Mouse (Mus musculus) midbrain, embryonic 13.5 days (tissue): ENCODE results near the gene Lrrc75b. TPM values are rescaled to one million over a fixed set of nuclear protein-coding genes. Genes with fewer than 3 reads are reported as not detected.
"Not testable (repeated sequence)": the region's sequence is repeated elsewhere in the genome, so short reads cannot be mapped to it uniquely, and the experiment has no call there.

Experiments
- ATAC-seq: fragments of 200-750 bp; cut with Nextera tagmentation; 2 replicates; pipeline ENCODE4 v1.8.0; 2017; ENCODE audit warnings: mild to moderate bottlenecking, moderate TSS enrichment, moderate library complexity
- H3K27ac ChIP-seq: fragments of 300-500 bp; sonication (generic); 2 replicates; pipeline ENCODE4 v1.5.1; 2015; ENCODE audit warnings: inconsistent platforms, mild to moderate bottlenecking, moderate library complexity
- H3K27me3 ChIP-seq: fragments of 300-500 bp; sonication (generic); 2 replicates; pipeline ENCODE4 v1.6.1; 2015; ENCODE audit warnings: mild to moderate bottlenecking, inconsistent platforms
- H3K36me3 ChIP-seq: fragments of 300-500 bp; sonication (generic); 2 replicates; pipeline ENCODE4 v1.6.1; 2015; ENCODE audit warnings: mild to moderate bottlenecking, inconsistent platforms
- H3K4me1 ChIP-seq: fragments of 300-500 bp; sonication (generic); replicated peaks from 2 replicates; pipeline ENCODE4 v1.6.1; 2015; ENCODE audit warnings: inconsistent platforms
- H3K4me2 ChIP-seq: fragments of 300-500 bp; sonication (generic); replicated peaks from 2 replicates; pipeline ENCODE4 v1.6.1; 2015; ENCODE audit warnings: moderate library complexity, mild to moderate bottlenecking, inconsistent platforms
- H3K4me3 ChIP-seq: fragments of 300-500 bp; sonication (generic); replicated peaks from 2 replicates; pipeline ENCODE4 v1.5.1; 2015; ENCODE audit warnings: mild to moderate bottlenecking, inconsistent platforms
- H3K9ac ChIP-seq: fragments of 300-500 bp; sonication (generic); replicated peaks from 2 replicates; pipeline ENCODE4 v1.6.1; 2015; ENCODE audit warnings: mild to moderate bottlenecking, inconsistent platforms
- H3K9me3 ChIP-seq: fragments of 300-500 bp; sonication (generic); 2 replicates; pipeline ENCODE4 v1.6.1; 2016; ENCODE audit warnings: mild to moderate bottlenecking, inconsistent platforms
- WGBS: fragments of 180-500 bp; shearing (Covaris S2); methylation state at CpG from one replicate; pipeline ENCODE4 v1.1.7; 2015; 5-methylcytosine and 5-hydroxymethylcytosine counted together
- polyA plus RNA-seq: library from polyadenylated mRNA; unstranded; fragments of >200 nt; fragmentation: Nextera tagmentation; extraction: Ambion mirVana; gene quantifications from 2 replicates; pipeline ENCODE4 v1.2.1, GENCODE M21; 2015

Gene Lrrc75b
- polyA plus RNA-seq, 1 experiment from 2014 or later, result 21.8 TPM

DNA sequence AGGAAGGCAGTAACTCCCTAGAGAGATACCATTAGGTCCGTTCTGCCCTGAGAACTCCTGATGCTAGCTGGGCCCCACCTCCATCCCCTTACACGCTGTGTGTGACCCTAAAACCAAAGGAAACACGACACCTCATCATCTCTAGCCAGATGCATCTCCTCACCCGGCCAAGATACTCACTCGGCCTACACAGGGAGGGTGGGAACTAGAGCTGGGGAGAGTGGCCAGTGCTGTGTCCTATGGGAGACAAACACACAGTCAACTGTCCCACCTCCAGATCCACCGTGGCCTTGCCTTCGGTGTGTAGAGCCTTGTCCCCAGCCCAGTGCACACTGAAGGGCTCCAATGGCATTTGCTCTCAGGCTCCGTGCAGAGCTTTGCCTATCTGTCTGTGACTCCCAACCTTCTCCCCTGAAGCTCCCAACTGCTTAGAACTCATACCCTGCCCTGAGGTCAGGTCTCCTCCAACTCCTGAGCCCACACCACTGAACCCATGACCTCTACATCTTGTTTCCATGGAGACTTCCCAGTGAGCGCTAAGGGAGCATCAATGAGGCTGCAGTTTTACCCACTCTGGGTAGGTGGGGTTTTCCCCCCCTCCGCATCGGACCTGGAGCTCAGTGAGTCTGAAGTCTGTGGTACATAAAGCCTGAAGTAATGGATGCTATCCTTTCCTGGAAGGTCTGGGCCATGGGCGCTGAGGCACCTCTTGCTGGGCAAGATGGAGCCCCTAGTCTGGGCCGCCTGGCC lies 7.3 kb downstream of the Lrrc75b start:
- no peak for ATAC-seq
- WGBS, result 74% methylated on average over 13 of the region's 13 CpGs
- H3K9ac ChIP-seq, result no peak overlapping the region

DNA sequence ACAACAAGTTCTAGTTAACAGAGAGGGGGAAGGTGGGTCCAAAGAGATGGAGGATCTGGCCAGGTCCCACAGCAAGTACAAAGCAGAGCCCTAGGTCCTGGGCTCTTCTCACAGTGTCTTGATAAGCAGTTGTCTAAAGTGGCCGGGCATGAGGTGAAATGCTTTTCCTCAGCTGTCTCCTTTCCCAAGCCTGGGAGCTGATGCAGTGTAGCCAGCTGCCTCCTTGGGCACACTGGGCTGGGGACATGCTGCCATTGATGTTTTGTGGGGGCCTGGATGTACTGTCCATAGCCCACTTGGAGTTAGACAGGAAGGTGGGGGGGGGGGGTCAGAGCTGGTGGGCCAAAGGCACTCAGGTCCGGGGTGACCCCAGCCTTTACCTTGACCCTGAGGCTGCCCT lies 8.0 kb downstream of the Lrrc75b start:
- Histone ChIP-seq H3K27ac (no peak overlapping the region), H3K4me3 (no peak overlapping the region), H3K27me3 (no peaks in the 10 kb centered on the region), H3K4me2 (no peak overlapping the region), H3K4me1 (peaks cover 15% of the 10 kb centered on the region), H3K9ac (no peak overlapping the region), H3K36me3 (peaks cover 35% of the 10 kb centered on the region), H3K9me3 (no peaks in the 10 kb centered on the region)
- 75% methylated on average over 2 of the region's 2 CpGs for WGBS
- ATAC-seq, result no peak

More for the DNA sequence above, 7.3 kb downstream of the Lrrc75b start:
- Histone ChIP-seq H3K4me1 (peaks cover 23% of the 10 kb centered on the region), H3K4me2 (no peak overlapping the region), H3K9me3 (no peaks in the 10 kb centered on the region), H3K4me3 (no peak overlapping the region), H3K36me3 (peaks cover 36% of the 10 kb centered on the region), H3K27ac (no peak overlapping the region), H3K27me3 (no peaks in the 10 kb centered on the region)

DNA sequence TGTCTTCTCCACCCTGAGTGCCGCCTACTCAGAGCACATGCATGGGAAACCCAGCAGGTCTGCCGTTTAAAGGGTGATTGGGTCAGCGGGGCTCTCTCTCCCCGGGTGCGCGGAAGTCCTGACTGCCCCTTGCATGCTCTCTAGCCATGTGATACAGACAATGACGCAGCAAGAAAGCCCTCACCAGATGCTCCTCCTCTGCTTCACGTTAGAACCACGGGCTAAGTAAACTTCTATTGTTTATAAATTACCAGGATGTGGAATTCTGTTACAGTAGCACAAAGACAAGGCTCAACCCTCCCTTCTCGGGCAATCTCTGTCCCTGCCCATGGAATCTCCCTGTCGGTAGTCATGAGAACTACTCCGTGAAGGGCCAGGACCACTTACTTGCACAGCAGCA lies 9.0 kb downstream of the Lrrc75b start:
- H3K4me1 ChIP-seq, result peaks cover 6% of the 10 kb centered on the region
- H3K36me3 ChIP-seq, result peaks cover 27% of the 10 kb centered on the region
- H3K27ac ChIP-seq, result no peak overlapping the region
- H3K27me3 ChIP-seq, result no peaks in the 10 kb centered on the region
- H3K9ac ChIP-seq, result no peak overlapping the region
- H3K9me3 ChIP-seq, result no peaks in the 10 kb centered on the region
- H3K4me2 ChIP-seq, result no peak overlapping the region
- 60% methylated on average over 12 of the region's 12 CpGs for WGBS
- ATAC-seq, result no peak
- no peak overlapping the region for H3K4me3 ChIP-seq

DNA sequence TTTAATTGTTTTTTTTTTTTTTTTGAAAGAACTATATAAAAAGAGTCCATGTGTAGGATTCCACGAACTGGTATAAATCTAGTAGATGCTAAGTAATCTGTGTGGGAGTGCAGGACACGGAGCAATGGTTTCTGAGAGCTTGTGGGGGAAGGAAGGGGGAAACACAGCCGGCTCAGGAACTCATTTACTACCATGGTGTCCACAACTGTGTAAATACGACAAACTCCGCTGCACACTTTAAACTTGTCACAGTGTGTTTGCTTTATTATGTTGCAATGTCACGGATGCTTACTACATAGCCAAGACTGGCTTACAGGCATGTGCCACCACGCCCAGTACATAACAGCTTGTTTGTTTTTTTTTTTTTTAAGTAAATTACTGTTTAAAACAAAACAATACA lies 10.2 kb downstream of the Lrrc75b start:
- no peak overlapping the region for H3K9ac ChIP-seq
- H3K4me1 ChIP-seq, result no peaks in the 10 kb centered on the region
- no peaks in the 10 kb centered on the region for H3K27me3 ChIP-seq
- ATAC-seq, result no peak
- 80% methylated on average over 7 of the region's 7 CpGs for WGBS
- H3K27ac ChIP-seq, result no peak overlapping the region
- H3K9me3 ChIP-seq, result no peaks in the 10 kb centered on the region
- H3K4me2 ChIP-seq, result no peak overlapping the region
- no peak overlapping the region for H3K4me3 ChIP-seq
- peaks cover 18% of the 10 kb centered on the region for H3K36me3 ChIP-seq

DNA sequence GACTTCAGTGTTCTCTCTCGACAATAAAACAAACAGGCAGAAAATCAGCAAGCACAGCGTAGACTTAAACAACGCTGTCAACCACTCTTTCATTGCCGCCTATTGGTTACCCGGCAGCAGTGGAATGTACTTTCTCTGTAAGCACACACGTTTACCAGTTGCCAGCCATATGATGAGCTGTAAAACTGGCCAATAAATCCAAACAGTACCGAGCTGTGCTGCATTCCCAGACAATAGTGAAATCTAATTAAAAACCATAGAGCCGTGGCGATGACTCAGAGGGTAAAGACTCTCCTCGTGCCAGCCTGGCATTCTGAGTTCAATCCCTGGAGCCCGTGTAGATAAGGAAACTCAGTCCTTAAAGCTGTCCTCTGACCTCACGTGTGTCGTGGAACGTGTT lies 11.6 kb downstream of the Lrrc75b start:
- no peak for ATAC-seq
- Histone ChIP-seq H3K4me2 (no peak overlapping the region), H3K27ac (no peak overlapping the region), H3K9ac (no peak overlapping the region), H3K9me3 (no peaks in the 10 kb centered on the region), H3K4me3 (no peak overlapping the region), H3K27me3 (no peaks in the 10 kb centered on the region), H3K4me1 (no peaks in the 10 kb centered on the region), H3K36me3 (peaks cover 10% of the 10 kb centered on the region)
- 73% methylated on average over 14 of the region's 14 CpGs for WGBS

DNA sequence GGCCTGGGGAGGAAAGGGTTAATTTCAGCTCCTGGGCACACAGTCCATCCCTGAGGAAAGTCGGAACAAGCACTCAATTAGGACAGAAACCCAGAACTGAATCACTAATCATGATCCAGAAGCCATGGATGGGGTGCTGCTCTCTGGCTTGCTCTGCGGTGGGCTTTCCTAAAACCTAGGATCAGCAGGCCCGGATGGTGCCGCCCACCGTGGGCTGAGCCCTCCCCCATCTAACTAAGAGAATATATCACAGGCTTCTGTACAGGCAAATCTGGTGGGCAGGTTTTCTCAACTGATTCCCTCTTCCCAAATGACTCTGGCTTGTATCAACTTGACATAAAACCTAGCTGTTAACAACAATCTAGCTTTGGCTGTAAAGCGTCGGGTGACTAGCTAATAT lies 12.2 kb downstream of the Lrrc75b start:
- ATAC-seq, result no peak
- no peaks in the 10 kb centered on the region for H3K4me1 ChIP-seq
- 78% methylated on average over 7 of the region's 7 CpGs for WGBS
- no peak overlapping the region for H3K27ac ChIP-seq
- no peaks in the 10 kb centered on the region for H3K27me3 ChIP-seq
- H3K36me3 ChIP-seq, result peaks cover 4% of the 10 kb centered on the region
- H3K4me3 ChIP-seq, result no peak overlapping the region
- H3K9me3 ChIP-seq, result no peaks in the 10 kb centered on the region
- no peak overlapping the region for H3K4me2 ChIP-seq
- no peak overlapping the region for H3K9ac ChIP-seq

DNA sequence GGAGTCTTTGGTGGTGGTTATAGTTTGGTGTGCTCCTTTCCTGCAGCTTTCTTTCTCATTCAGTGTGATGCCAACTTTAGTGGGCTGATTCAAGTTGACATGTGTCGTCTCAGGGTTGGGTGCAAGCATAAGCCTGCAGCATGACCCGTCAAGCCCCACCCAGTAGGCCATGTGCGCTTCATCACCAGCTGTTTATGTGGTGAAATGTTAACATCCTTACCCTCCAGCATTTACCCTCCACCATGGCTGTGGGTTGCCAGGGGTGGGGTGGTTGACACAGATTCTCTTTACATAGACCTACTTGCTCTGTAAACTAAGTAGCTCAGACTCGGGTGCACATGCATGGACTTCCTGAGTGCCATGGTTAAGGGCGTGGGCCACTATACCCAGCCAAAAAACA lies 24.0 kb downstream of the Lrrc75b start:
- Histone ChIP-seq H3K4me3 (no peak overlapping the region), H3K27ac (no peak overlapping the region), H3K4me2 (no peak overlapping the region), H3K9me3 (no peaks in the 10 kb centered on the region), H3K4me1 (no peaks in the 10 kb centered on the region), H3K36me3 (peaks cover 53% of the 10 kb centered on the region), H3K9ac (no peak overlapping the region), H3K27me3 (no peaks in the 10 kb centered on the region)
- no peak for ATAC-seq
- 94% methylated on average over 5 of the region's 5 CpGs for WGBS

DNA sequence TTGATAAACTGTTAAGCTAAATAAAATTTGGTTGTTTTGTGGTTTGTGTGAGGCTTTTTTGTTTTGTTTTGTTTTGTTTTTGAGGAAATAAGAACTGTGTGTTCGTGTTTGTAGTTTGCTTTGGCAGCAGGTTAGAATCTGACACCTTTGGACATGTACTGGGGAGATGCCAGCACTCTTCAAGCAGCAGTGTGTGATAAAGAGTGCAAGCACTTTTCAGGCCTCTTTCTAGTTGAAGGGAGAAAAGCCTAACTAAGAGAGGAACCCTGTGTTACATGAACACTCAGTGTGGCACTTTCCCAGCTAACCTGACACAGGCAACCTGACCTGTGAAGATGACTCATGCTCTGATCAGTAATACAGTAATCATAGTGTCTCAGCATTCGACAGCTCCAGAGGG lies 24.7 kb downstream of the Lrrc75b start:
- Histone ChIP-seq H3K4me3 (no peak overlapping the region), H3K9me3 (no peaks in the 10 kb centered on the region), H3K36me3 (peaks cover 53% of the 10 kb centered on the region), H3K4me1 (no peaks in the 10 kb centered on the region), H3K27ac (no peak overlapping the region), H3K4me2 (no peak overlapping the region), H3K27me3 (no peaks in the 10 kb centered on the region), H3K9ac (no peak overlapping the region)
- WGBS, result 93% methylated on average over 2 of the region's 2 CpGs
- ATAC-seq, result no peak

DNA sequence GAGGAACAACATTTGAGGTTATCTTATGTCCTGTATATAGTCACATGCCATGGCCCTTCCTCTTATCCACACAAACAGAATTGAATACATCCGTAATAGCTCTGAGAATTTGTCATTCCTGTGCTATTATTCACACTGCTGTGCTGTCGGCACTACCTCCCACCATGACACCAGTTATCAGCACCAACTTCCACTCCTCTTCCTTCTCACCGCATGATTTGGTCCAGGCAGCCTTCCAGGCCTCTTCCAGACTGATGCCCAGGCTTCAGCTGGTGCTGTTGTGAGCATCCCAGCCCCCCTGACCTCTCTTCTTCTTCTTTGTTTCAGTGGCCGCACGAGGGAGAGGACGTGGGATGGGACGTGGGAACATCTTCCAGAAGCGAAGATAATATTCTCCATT lies 25.2 kb downstream of the Lrrc75b start:
- H3K4me2 ChIP-seq, result no peak overlapping the region
- H3K9me3 ChIP-seq, result no peaks in the 10 kb centered on the region
- no peaks in the 10 kb centered on the region for H3K4me1 ChIP-seq
- no peaks in the 10 kb centered on the region for H3K27me3 ChIP-seq
- ATAC-seq, result no peak
- H3K27ac ChIP-seq, result no peak overlapping the region
- H3K4me3 ChIP-seq, result no peak overlapping the region
- peaks cover 53% of the 10 kb centered on the region for H3K36me3 ChIP-seq
- H3K9ac ChIP-seq, result no peak overlapping the region
- WGBS, result 91% methylated on average over 8 of the region's 8 CpGs

DNA sequence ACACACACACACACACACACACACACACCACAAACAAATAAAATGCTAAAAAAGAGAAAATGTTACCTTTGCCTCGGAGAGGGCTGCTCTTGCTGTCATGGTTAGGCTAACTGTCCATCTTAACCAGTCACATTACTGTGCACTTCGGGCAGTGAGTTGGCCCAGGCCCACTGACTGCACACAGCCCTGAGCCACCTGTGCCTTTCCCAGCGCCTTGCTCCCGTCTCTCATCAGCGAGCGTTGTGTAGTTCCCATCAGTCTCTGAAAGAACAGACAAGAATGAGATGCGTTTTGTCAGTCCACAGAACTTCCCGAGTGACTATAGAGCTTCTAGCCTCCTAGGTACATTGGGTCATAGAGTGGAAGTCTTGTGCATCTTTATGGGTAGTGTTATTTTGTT lies 25.9 kb downstream of the Lrrc75b start:
- H3K36me3 ChIP-seq, result peaks cover 53% of the 10 kb centered on the region
- no peak overlapping the region for H3K9ac ChIP-seq
- WGBS, result 93% methylated on average over 8 of the region's 8 CpGs
- no peak for ATAC-seq
- no peak overlapping the region for H3K4me3 ChIP-seq
- no peaks in the 10 kb centered on the region for H3K27me3 ChIP-seq
- no peaks in the 10 kb centered on the region for H3K9me3 ChIP-seq
- H3K4me2 ChIP-seq, result no peak overlapping the region
- H3K4me1 ChIP-seq, result no peaks in the 10 kb centered on the region
- no peak overlapping the region for H3K27ac ChIP-seq

DNA sequence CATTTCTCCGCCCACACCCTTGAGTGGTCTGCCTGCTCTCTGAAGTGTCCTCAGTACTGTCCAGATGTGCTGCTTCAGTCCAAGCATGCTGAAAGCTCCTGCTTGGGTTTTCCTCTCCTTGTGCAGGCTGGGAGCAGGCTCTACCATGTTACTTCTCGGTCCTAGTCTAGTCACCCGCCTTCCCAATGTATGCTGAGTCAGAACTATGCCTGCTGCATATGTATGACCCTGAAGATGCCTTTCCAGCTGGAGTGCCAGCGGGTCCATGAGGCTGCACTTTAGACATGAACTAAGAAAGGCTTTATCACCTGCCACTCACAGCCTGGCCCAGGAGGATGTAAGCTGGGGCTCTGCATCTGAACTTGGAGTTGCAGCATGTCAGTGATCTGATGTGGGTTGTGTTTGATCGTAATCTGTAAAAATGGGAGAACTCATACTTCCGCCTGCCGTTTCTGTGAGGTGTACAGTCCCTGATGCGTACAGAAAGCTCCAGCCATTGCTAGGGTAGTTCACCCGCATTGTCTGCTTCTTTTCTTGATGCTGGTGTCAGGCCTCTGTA lies 28.5 kb downstream of the Lrrc75b start:
- H3K27ac ChIP-seq, result no peak overlapping the region
- no peak overlapping the region for H3K4me2 ChIP-seq
- ATAC-seq, result no peak
- H3K4me3 ChIP-seq, result no peak overlapping the region
- no peaks in the 10 kb centered on the region for H3K27me3 ChIP-seq
- peaks cover 54% of the 10 kb centered on the region for H3K36me3 ChIP-seq
- no peaks in the 10 kb centered on the region for H3K9me3 ChIP-seq
- no peak overlapping the region for H3K9ac ChIP-seq
- 81% methylated on average over 9 of the region's 9 CpGs for WGBS
- no peaks in the 10 kb centered on the region for H3K4me1 ChIP-seq

DNA sequence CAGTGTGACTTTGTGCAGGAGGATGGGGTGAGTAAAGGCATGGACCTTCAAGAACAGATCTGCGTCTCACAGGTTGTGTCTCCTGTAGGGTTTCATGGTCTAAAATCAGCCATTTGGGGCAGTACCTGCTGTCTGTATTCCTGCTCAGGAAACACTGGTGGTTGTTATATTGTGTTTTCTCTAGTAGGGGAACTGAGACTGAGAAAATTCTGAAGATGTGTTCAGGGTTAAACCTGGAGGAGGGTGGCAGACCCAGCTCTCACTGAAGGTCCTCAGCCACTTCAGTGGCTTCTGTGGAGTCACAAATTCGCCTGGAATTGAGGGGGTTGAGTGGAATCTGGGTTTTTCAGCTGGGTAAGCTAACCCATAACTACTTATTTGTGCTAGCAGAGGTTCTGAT lies 29.8 kb downstream of the Lrrc75b start:
- 85% methylated on average over 2 of the region's 2 CpGs for WGBS
- Histone ChIP-seq H3K36me3 (peaks cover 50% of the 10 kb centered on the region), H3K9me3 (no peaks in the 10 kb centered on the region), H3K9ac (no peak overlapping the region), H3K4me1 (no peaks in the 10 kb centered on the region), H3K4me2 (no peak overlapping the region), H3K27ac (no peak overlapping the region), H3K27me3 (no peaks in the 10 kb centered on the region), H3K4me3 (no peak overlapping the region)
- ATAC-seq, result no peak

DNA sequence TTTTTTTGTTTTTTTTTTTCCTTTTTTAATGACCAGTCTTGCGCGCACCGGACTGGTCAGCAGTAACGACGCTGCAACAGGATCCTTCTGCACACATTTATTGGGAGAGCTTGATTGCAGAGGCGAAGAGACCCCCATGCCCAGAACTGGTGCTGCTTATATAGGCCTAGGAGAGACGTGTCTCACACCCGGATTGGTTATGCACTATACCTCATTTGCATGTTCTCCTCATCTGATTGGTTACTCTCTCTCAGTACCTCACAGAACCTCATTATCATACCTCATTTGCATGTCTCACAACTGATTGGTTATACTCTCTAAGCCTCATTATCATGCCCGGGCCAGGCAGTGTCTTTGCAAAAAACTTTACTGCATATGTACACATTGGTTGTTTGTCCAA lies 34.7 kb downstream of the Lrrc75b start:
- not testable (repeated sequence) for H3K4me2 ChIP-seq, H3K27me3 ChIP-seq, H3K9ac ChIP-seq, H3K27ac ChIP-seq, ATAC-seq, H3K4me1 ChIP-seq, H3K4me3 ChIP-seq, H3K9me3 ChIP-seq
- WGBS, result 91% methylated on average over 9 of the region's 9 CpGs
- peaks cover 56% of the 10 kb centered on the region for H3K36me3 ChIP-seq
